Mouse (Mus musculus): ENCODE data around the gene Olfr574.

Gene Olfr574

DNA sequence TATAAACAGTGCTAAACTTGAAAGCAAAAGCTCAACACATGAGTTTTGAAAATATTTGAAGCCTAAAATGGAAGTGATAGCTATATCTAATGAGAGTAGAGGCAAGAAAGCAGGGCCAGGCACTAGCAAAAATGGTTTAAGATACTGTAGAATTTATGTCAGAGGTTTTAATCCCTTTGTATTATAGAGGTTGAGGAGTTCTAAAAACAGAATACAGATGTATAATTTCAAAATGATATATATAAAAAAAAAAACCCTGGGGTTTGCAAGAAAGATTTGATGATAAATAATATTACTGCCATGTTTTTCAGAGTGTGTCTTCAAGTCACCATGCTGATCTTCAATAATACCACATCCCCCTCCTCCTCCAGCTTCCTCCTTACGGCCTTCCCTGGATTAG, at the start of gene Olfr574:
TSS of gene Olfr574 (plus strand) at position 301 of the 400 bp plus-strand sequence.
- no peak for DNase-seq (ENCODE audit: low spot score in 2 of 2)

GRCm38 (mm10) chr7:102915261-102915660, 33.0 kb upstream of the Olfr574 start:
- DNase-seq (ENCODE audit: low spot score in 2 of 2), result no peak

- DNase-seq (ENCODE audit: low spot score in 2 of 2), result no peak
Observed at GRCm38 (mm10) chr7:102916405-102916804, 31.9 kb upstream of the Olfr574 start.

DNA sequence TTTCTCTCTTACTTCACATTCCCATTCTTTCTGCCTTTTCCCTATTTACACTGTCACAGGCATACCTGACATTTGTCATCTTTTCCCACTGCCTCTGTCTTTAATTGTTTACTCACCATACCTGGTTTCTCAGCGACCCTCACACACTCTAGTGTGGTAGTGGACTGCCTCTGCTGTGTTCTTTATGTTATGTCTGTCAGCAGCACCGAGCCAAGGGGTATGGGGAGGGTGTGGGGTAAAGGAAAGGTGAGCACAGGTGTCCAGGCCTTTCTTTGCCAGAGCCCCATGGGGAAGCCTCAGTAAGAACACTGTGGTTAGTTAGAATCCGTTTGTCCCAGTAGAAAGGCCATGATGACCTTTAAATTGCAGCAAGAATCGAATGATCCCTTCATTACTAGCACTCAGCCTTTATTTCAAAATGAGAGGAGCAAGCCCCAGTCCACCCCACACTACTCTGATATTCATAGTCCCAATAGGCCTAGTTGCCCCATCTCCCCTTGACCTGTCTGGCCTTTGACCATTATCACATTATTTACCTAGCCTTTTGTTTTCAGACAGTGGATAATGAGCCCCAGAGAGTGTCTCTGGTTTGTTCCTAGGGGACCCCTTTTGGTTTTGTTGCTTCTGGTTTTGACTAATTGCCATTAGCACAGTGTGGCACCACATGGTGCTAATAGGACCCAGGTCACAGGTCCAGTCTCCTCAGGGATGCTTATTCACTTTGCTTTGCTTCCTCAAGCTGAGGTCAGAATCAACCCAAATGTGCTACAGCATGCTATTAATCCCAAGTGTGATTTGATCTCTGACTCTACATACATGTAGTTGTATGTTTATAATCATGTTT, 31.0 kb upstream of the Olfr574 start, which contains the start of gene Olfr571:
TSS of gene Olfr571 (minus strand) at position 505 of the 844 bp plus-strand sequence.
- DNase-seq (ENCODE audit: low spot score in 2 of 2), result no peak

DNA sequence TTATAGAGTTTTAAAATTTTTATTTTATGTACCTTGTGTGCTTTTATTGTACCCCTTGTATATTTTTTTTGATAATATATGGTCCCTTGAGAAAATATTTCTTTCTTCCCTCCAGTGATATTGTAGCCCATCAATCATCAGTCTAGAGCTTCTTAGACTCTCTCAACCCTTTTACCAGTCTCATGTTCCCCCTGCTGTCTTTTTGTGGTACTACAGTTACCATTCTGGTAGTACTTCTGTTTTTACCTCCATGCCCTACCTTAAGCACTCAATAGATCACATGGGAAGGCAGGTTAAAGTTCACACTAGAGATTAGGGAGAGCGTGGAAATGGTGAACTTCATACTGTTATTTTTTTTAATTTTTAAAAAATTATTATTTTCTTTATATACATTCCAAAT, 28.6 kb upstream of the Olfr574 start:
- no peak for DNase-seq (ENCODE audit: low spot score in 2 of 2)

GRCm38 (mm10) chr7:102924109-102924508, 24.2 kb upstream of the Olfr574 start, which contains the start of gene Olfr572:
TSS of gene Olfr572 (plus strand) at chr7:102924409.
- DNase-seq (ENCODE audit: low spot score in 2 of 2), result no peak

DNA sequence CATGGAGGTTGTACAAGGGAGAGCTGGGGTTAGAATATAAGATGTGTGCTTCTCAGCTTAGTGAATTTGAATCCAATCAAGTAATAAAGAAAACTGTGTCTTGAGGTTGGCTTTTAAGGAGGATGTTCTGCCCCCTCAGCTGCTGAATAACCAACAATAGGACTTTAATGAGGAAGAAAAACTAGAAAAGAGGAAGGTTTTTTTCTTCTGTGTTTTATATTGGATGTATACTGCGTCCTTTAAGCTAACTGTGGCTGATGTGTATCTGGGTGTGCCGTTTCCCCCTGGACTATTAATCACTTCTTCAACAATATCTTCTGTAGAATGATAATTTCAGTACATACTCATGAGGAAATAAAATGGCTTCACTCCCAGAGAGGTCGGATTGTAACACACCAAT, 21.2 kb upstream of the Olfr574 start:
- DNase-seq (ENCODE audit: low spot score in 2 of 2), result no peak

DNA sequence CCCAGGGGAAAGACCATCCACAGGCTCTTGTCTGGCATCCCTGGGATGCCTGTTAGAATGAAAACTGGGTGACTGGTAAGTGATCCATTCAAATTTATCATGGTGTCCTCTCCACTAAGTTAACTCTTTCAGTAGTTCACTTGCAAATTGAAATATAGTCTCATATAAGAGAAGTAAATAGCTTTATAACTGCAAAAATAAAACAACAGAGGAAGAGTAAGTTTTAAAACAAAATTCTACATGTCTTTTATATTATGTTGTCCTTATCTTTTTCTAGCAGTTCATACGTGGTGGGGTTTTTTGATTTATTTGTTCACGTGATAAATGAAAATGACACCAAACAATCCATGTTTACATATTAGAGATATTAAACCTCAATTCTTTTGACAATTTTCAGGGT, 5.8 kb upstream of the Olfr574 start, which contains the start of gene Olfr573-ps1:
TSS of gene Olfr573-ps1 (minus strand) at position 101 of the 400 bp plus-strand sequence.
- DNase-seq (ENCODE audit: low spot score in 2 of 2), result no peak

GRCm38 (mm10) chr7:102943417-102943816, 4.8 kb upstream of the Olfr574 start:
- no peak for DNase-seq (ENCODE audit: low spot score in 2 of 2)

- DNase-seq (ENCODE audit: low spot score in 2 of 2), result no peak
Observed at GRCm38 (mm10) chr7:102950732-102951131, 2.5 kb downstream of the Olfr574 start.

GRCm38 (mm10) chr7:102958137-102958536, 9.9 kb downstream of the Olfr574 start:
- no peak for DNase-seq (ENCODE audit: low spot score in 2 of 2)

DNA sequence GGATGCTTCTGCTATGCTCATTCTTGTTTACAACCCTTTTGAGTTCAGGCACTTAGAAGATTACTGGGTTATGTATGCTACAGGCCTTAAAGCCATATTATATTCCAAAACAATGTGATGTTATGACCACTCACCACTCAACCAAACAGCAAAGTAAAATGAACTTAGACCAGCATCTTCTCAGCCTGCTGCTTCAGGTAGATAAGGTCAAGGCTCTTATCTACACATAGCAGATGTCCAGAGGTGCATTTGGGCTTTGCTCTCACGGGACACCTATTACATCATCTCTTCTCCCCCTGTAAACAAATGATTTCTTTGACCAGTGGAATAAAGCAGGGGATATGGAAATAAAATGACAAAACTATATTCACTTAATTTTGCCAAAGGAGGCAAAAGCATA, 10.3 kb downstream of the Olfr574 start, which contains the start of gene Olfr575:
TSS of gene Olfr575 (minus strand) at position 183 of the 400 bp plus-strand sequence.
- no peak for DNase-seq (ENCODE audit: low spot score in 2 of 2)

DNA sequence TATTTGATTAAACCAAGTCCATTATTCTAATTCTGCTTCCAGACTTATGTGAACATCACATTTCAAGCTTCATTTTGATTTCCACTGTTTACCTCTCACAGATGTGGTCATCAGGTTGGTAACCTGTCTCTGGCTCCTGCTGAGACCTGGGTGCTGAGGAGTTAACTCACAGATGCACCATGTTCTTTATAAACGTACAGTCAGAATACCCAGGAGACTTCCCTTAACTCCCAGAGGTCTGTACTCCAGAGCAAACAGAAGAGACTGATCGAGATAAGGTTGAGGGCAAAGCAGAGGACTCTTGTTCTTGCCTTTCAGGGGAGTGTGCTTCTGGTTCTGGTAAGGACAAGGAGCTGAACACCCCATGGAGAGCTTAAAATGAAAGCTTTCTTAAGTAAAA, 14.1 kb downstream of the Olfr574 start, which contains the start of gene Olfr576:
TSS of gene Olfr576 (plus strand) at position 301 of the 400 bp plus-strand sequence.
- no peak for DNase-seq (ENCODE audit: low spot score in 2 of 2)

- no peak for DNase-seq (ENCODE audit: low spot score in 2 of 2)
Observed at GRCm38 (mm10) chr7:102974399-102974798, 26.1 kb downstream of the Olfr574 start.

GRCm38 (mm10) chr7:102975843-102976242, 27.6 kb downstream of the Olfr574 start, which contains the start of gene Olfr577:
TSS of gene Olfr577 (minus strand) at chr7:102975943.
- DNase-seq (ENCODE audit: low spot score in 2 of 2), result no peak

DNA sequence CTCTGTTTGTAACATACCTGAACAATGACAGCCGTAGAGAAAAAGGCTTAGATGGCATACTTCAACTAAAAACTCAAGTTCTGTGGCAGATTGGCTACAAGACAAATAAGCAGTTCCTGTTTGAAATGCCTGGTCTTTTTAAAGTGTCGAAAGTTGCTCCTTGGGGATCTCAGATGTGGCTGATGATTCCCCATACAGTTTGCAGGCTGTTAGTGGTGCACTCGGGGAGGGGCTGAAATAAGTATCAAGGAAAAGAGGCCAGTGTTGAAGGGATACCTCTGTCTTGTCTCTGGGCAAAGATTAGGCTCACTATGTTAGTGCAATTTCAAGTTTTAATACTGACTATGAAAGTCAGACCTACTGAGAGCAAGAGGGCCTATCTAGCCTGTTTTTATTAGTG, 41.0 kb downstream of the Olfr574 start, which contains the start of gene Olfr578:
TSS of gene Olfr578 (minus strand) at position 101 of the 400 bp plus-strand sequence.
- DNase-seq (ENCODE audit: low spot score in 2 of 2), result no peak

Measured in natural killer cell, adult 2 months (primary cell).